ENCODE assay signal across 9 mouse cellular contexts in genomic region chr10:79927324-79928029, GRCm38 (mm10). TPM values are rescaled to one million over a fixed set of nuclear protein-coding genes. Genes with fewer than 3 reads are reported as not detected.
DNase-seq lines count a peak whose midpoint lies in the region; ATAC-seq and TF ChIP-seq lines count a peak whose summit lies in the region.
"Had no signal": no experiment of that assay in that cellular context is flagged by ENCODE, and none has a peak within 500 bp of the region (broad histone marks: within the 10 kb centered on the region; RNA-seq: fewer than 3 reads in every experiment).

No protein-coding gene starts in this region.

- ATAC-seq in heart, postnatal 0 days (ENCODE audit: insufficient read depth, low read depth), result peak; percentile 28
- no peak for ATAC-seq in erythroid progenitor cell, adult 5-6 weeks (replicated peaks; ENCODE audit: low FRiP score, poor library complexity, severe bottlenecking)

- H3K9ac ChIP-seq in ES-E14 (ENCODE audit: insufficient read depth, low read depth, low read length, poor library complexity, severe bottlenecking), result peak overlapping the region; percentile 82
- peak overlapping the region; percentile 86 for H3K9ac ChIP-seq in heart, postnatal 0 days (replicated peaks; ENCODE audit: low read depth, low read length)

- no peaks in the 10 kb centered on the region for H3K9me3 ChIP-seq in ES-E14 (ENCODE audit: control insufficient read depth, insufficient read depth, low read depth, low read length)
- 0 out of 2 replicates have a peak, but pooled peaks cover 1% of the 10 kb centered on the region for H3K9me3 ChIP-seq in embryonic facial prominence, embryonic 10.5 days
- H3K9me3 ChIP-seq in heart, postnatal 0 days (replicated peaks; ENCODE audit: control insufficient read depth, low read length), result no peaks in the 10 kb centered on the region

- no peak for TF ChIP-seq CTCF in heart, postnatal 0 days (IDR thresholded peaks at IDR 0.05; ENCODE audit: low read depth)
- peak; percentile 52 for TF ChIP-seq CTCF in layer of hippocampus, adult 2 months (conservative IDR thresholded peaks at IDR 0.05)

- peak; percentile 61 to 68 for DNase-seq in B cell, adult 2 months
- no peak for DNase-seq in ES-E14 (ENCODE audit: low read depth, low spot score)
- peak; percentile 85 for DNase-seq in embryonic facial prominence, embryonic 10.5 days (ENCODE audit: low spot score)
- DNase-seq in heart, postnatal 0 days (ENCODE audit: low spot score), result no peak
- DNase-seq in layer of hippocampus, adult 2 months (ENCODE audit: low spot score in 2 of 2), result peak in 1 of 2 experiments; percentile 53
- peak; percentile 61 for DNase-seq in lung, postnatal 14 days
- DNase-seq in right cerebral cortex, postnatal 14 days, result peak; percentile 49

- peaks cover 0 to 6% of the 10 kb centered on the region in 2 experiments; a peak in 1 of 4 replicates for H3K4me1 ChIP-seq in ES-E14 (ENCODE audit: control insufficient read depth in 2 of 2, insufficient read depth in 2 of 2, low read length in 2 of 2, poor library complexity in 1 of 2)
- H3K4me1 ChIP-seq in embryonic facial prominence, embryonic 10.5 days, result peaks cover 73% of the 10 kb centered on the region
- peaks cover 19% of the 10 kb centered on the region for H3K4me1 ChIP-seq in heart, postnatal 0 days (ENCODE audit: control insufficient read depth, insufficient read depth)

- H3K4me3 ChIP-seq in ES-E14 (ENCODE audit: insufficient read depth in 1 of 2, low read depth in 1 of 2, low read length in 2 of 2, poor library complexity in 1 of 2, severe bottlenecking in 1 of 2), result peak overlapping the region; percentile 81 to 96
- peak overlapping the region; percentile 79 for H3K4me3 ChIP-seq in embryonic facial prominence, embryonic 10.5 days
- peak overlapping the region; percentile 88 for H3K4me3 ChIP-seq in heart, postnatal 0 days (ENCODE audit: low read depth, low read length)
- peak overlapping the region; percentile 90 for H3K4me3 ChIP-seq in layer of hippocampus, adult 2 months

- WGBS in embryonic facial prominence, embryonic 10.5 days, result under 1% methylated on average over 54 of the region's 54 CpGs
- WGBS in heart, postnatal 0 days, result under 1% methylated on average over 52 of the region's 54 CpGs

- H3K36me3 ChIP-seq in ES-E14 (ENCODE audit: control insufficient read depth, insufficient read depth, low read length, poor library complexity, severe bottlenecking), result no peaks in the 10 kb centered on the region
- peaks cover 29% of the 10 kb centered on the region for H3K36me3 ChIP-seq in embryonic facial prominence, embryonic 10.5 days (replicated peaks)
- 0 out of 2 replicates have a peak, but pooled peaks cover 7% of the 10 kb centered on the region for H3K36me3 ChIP-seq in heart, postnatal 0 days (replicated peaks; ENCODE audit: control insufficient read depth, insufficient read depth, low read length)

- in situ Hi-C loops in ES-E14 (cut with MboI; ENCODE audit: low sequenced_read_pairs in 2 of 2, unreplicated experiment in 2 of 2), result no loop called here

- peak overlapping the region; percentile 95 for H3K4me2 ChIP-seq in heart, postnatal 0 days (ENCODE audit: low read depth, low read length)

- TF ChIP-seq EP300 in heart, postnatal 0 days (IDR thresholded peaks at IDR 0.05; ENCODE audit: low read depth), result no peak

- peak overlapping the region; percentile 36; the same call in 1 of the 2 replicates for H3K27ac ChIP-seq in ES-E14 (ENCODE audit: insufficient read depth, low read depth, low read length, poor library complexity, severe bottlenecking)
- peak overlapping the region; percentile 94 for H3K27ac ChIP-seq in embryonic facial prominence, embryonic 10.5 days (replicated peaks)
- peak overlapping the region; percentile 86 for H3K27ac ChIP-seq in heart, postnatal 0 days (ENCODE audit: low read depth)
- peak overlapping the region; percentile 96 for H3K27ac ChIP-seq in layer of hippocampus, adult 2 months

- H3K27me3 ChIP-seq in embryonic facial prominence, embryonic 10.5 days (replicated peaks; ENCODE audit: low read depth, poor library complexity, severe bottlenecking), result peaks cover 18% of the 10 kb centered on the region
- peaks cover 9% of the 10 kb centered on the region for H3K27me3 ChIP-seq in heart, postnatal 0 days (ENCODE audit: control insufficient read depth, insufficient read depth, low read length)

TF ChIP-seq in ES-E14, 5 proteins besides CTCF, POLR2A, EP300 and RAD21:
- no peak for TF ChIP-seq ZNF384 (IDR thresholded peaks at IDR 0.05; ENCODE audit: low read depth, low read length)
- no peak for TF ChIP-seq CHD2 (IDR thresholded peaks at IDR 0.05; ENCODE audit: low read depth, low read length)
- TF ChIP-seq HCFC1 (IDR thresholded peaks at IDR 0.05; ENCODE audit: borderline replicate concordance, insufficient read depth, low read length), result no peak

RNA-seq across cellular contexts. Expression of gene Arid3a, which starts 0.6 kb away (rescaled TPM):
- total RNA-seq in ES-E14 (2012; rRNA removed), result 10.8 and 16.3 TPM in 2 replicates
- 15.7 and 18.0 TPM in 2 replicates for polyA plus RNA-seq in embryonic facial prominence, embryonic 10.5 days (2016; fragmentation: Nextera tagmentation; extraction: Ambion mirVana)
- total RNA-seq in heart, postnatal 0 days (2014; rRNA removed; ENCODE audit: low replicate concordance), result 5.3 and 5.6 TPM in 2 replicates
- 0.65 and 0.77 TPM in 2 replicates for polyA plus RNA-seq in heart, postnatal 0 days (2015; fragmentation: Nextera tagmentation; extraction: Ambion mirVana)
- 1 to 10 TPM; 7.5 to 8.5 TPM for total RNA-seq in layer of hippocampus, adult 2 months (2021)
- total RNA-seq in erythroid progenitor cell, adult 5-6 weeks (2015; ENCODE audit: low replicate concordance), result 4.2 and 9.7 TPM in 2 replicates
- 4.8 and 8.6 TPM in 2 replicates for total RNA-seq in erythroid progenitor cell, adult 5-6 weeks (2017; ENCODE audit: low replicate concordance)

RNA-seq across cellular contexts. Expression of gene R3hdm4, which starts 6.5 kb away (rescaled TPM):
- total RNA-seq in ES-E14 (2012; rRNA removed), result 24.0 and 28.2 TPM in 2 replicates
- polyA plus RNA-seq in embryonic facial prominence, embryonic 10.5 days (2016; fragmentation: Nextera tagmentation; extraction: Ambion mirVana), result 125 and 136 TPM in 2 replicates
- 40.9 and 58.4 TPM in 2 replicates for total RNA-seq in heart, postnatal 0 days (2014; rRNA removed; ENCODE audit: low replicate concordance)
- 104 and 107 TPM in 2 replicates for polyA plus RNA-seq in heart, postnatal 0 days (2015; fragmentation: Nextera tagmentation; extraction: Ambion mirVana)
- total RNA-seq in layer of hippocampus, adult 2 months (2021), result 100 to 1,000 TPM; 365 to 385 TPM
- total RNA-seq in erythroid progenitor cell, adult 5-6 weeks (2015; ENCODE audit: low replicate concordance), result 60.2 and 65.4 TPM in 2 replicates
- total RNA-seq in erythroid progenitor cell, adult 5-6 weeks (2017; ENCODE audit: low replicate concordance), result 37.4 and 45.8 TPM in 2 replicates

RNA-seq across cellular contexts. Expression of gene Kiss1r, which starts 10.7 kb away (rescaled TPM):
- total RNA-seq in ES-E14 (2012; rRNA removed), result 0.85 and 2.4 TPM in 2 replicates
- polyA plus RNA-seq in embryonic facial prominence, embryonic 10.5 days (2016; fragmentation: Nextera tagmentation; extraction: Ambion mirVana), result 0.33 and 0.37 TPM in 2 replicates
- total RNA-seq in heart, postnatal 0 days (2014; rRNA removed; ENCODE audit: low replicate concordance), result not detected in 2 replicates
- polyA plus RNA-seq in heart, postnatal 0 days (2015; fragmentation: Nextera tagmentation; extraction: Ambion mirVana), result 0.45 and 0.57 TPM in 2 replicates
- 1 to 10 TPM; 5.6 to 7.1 TPM for total RNA-seq in layer of hippocampus, adult 2 months (2021)
- not detected in 2 replicates for total RNA-seq in erythroid progenitor cell, adult 5-6 weeks (2015; ENCODE audit: low replicate concordance)
- not detected in 2 replicates for total RNA-seq in erythroid progenitor cell, adult 5-6 weeks (2017; ENCODE audit: low replicate concordance)

RNA-seq across cellular contexts. Expression of gene Gm26602, which starts 16.8 kb away (rescaled TPM):
- total RNA-seq in ES-E14 (2012; rRNA removed), result 2.3 and 8.3 TPM in 2 replicates
- polyA plus RNA-seq in embryonic facial prominence, embryonic 10.5 days (2016; fragmentation: Nextera tagmentation; extraction: Ambion mirVana), result 3.4 TPM in 1 of 2 replicates, not detected in the other
- total RNA-seq in heart, postnatal 0 days (2014; rRNA removed; ENCODE audit: low replicate concordance), result not detected in 2 replicates
- polyA plus RNA-seq in heart, postnatal 0 days (2015; fragmentation: Nextera tagmentation; extraction: Ambion mirVana), result 4.0 and 6.0 TPM in 2 replicates
- not detected for total RNA-seq in layer of hippocampus, adult 2 months (2021)
- not detected in 2 replicates for total RNA-seq in erythroid progenitor cell, adult 5-6 weeks (2015; ENCODE audit: low replicate concordance)
- 22.8 TPM in 1 of 2 replicates, not detected in the other for total RNA-seq in erythroid progenitor cell, adult 5-6 weeks (2017; ENCODE audit: low replicate concordance)
- total RNA-seq: gastrocnemius, postnatal 36 days had no signal

RNA-seq across cellular contexts. Expression of gene Med16, which starts 18.8 kb away (rescaled TPM):
- total RNA-seq in ES-E14 (2012; rRNA removed), result 21.0 and 24.9 TPM in 2 replicates
- polyA plus RNA-seq in embryonic facial prominence, embryonic 10.5 days (2016; fragmentation: Nextera tagmentation; extraction: Ambion mirVana), result 63.6 and 68.1 TPM in 2 replicates
- 64.7 and 77.6 TPM in 2 replicates for total RNA-seq in heart, postnatal 0 days (2014; rRNA removed; ENCODE audit: low replicate concordance)
- polyA plus RNA-seq in heart, postnatal 0 days (2015; fragmentation: Nextera tagmentation; extraction: Ambion mirVana), result 30.9 and 36.2 TPM in 2 replicates
- total RNA-seq in layer of hippocampus, adult 2 months (2021), result 10 to 100 TPM; 57.7 to 59.3 TPM
- total RNA-seq in erythroid progenitor cell, adult 5-6 weeks (2015; ENCODE audit: low replicate concordance), result 5.9 and 17.7 TPM in 2 replicates
- 8.0 and 9.1 TPM in 2 replicates for total RNA-seq in erythroid progenitor cell, adult 5-6 weeks (2017; ENCODE audit: low replicate concordance)

Comparison
In these comparisons a context has a peak if more than half of its experiments do, and no peak if none do; other contexts are left out.
1. DNase-seq: peak in B cell, adult 2 months (2 of 2), embryonic facial prominence, embryonic 10.5 days (single experiment), lung, postnatal 14 days (single experiment) and right cerebral cortex, postnatal 14 days (single experiment); none in ES-E14 (single experiment) and heart, postnatal 0 days (single experiment).
2. H3K27ac ChIP-seq: peak in every context shown above with its lines; median percentile 96 in layer of hippocampus, adult 2 months; 94 in embryonic facial prominence, embryonic 10.5 days; 86 in heart, postnatal 0 days; 36 in ES-E14.
3. Peak in every context shown above with its lines, with median percentiles within 50 percentile points of each other: H3K4me3 ChIP-seq.